Mouse (Mus musculus) embryonic facial prominence, embryonic 15.5 days (tissue): ENCODE measurements at regions not wholly inside any gene's neighbourhood (a gene's known extent, or its start where the extent isn't known, plus 50 kb on each side); places are given as distances from the start of the nearest gene placed in this dataset.

ENCODE experiments used
- ATAC-seq: fragments of 200-750 bp; cut with Nextera tagmentation; 2 replicates; pipeline ENCODE4 v1.8.0; 2017; ENCODE audit warnings: low read depth, moderate TSS enrichment; ENCODE audit not compliant: insufficient number of reproducible peaks, low FRiP score, low TSS enrichment
- H3K27ac ChIP-seq: fragments of 300-500 bp; sonication (generic); replicated peaks from 2 replicates; pipeline ENCODE4 v1.5.1; 2015; ENCODE audit warnings: mild to moderate bottlenecking, inconsistent platforms
- H3K27me3 ChIP-seq: fragments of 300-500 bp; sonication (generic); 2 replicates; pipeline ENCODE4 v1.6.1; 2015; ENCODE audit warnings: inconsistent platforms
- H3K36me3 ChIP-seq: fragments of 300-500 bp; sonication (generic); 2 replicates; pipeline ENCODE4 v1.6.1; 2015; ENCODE audit warnings: mild to moderate bottlenecking, inconsistent platforms
- H3K4me1 ChIP-seq: fragments of 300-500 bp; sonication (generic); 2 replicates; pipeline ENCODE4 v1.6.1; 2015; ENCODE audit warnings: inconsistent platforms
- H3K4me2 ChIP-seq: fragments of 300-500 bp; sonication (generic); replicated peaks from 2 replicates; pipeline ENCODE4 v1.6.1; 2015; ENCODE audit warnings: mild to moderate bottlenecking, inconsistent platforms
- H3K4me3 ChIP-seq: fragments of 300-500 bp; sonication (generic); replicated peaks from 2 replicates; pipeline ENCODE4 v1.5.1; 2015; ENCODE audit warnings: mild to moderate bottlenecking, inconsistent platforms
- H3K9ac ChIP-seq: fragments of 300-500 bp; sonication (generic); 2 replicates; pipeline ENCODE4 v1.6.1; 2015; ENCODE audit warnings: inconsistent platforms
- H3K9me3 ChIP-seq: fragments of 300-500 bp; sonication (generic); replicated peaks from 2 replicates; pipeline ENCODE4 v1.6.1; 2016; ENCODE audit warnings: inconsistent platforms
- WGBS: fragments of 180-500 bp; shearing (Covaris S2); methylation state at CpG from one replicate; pipeline ENCODE4 v1.1.7; 2015; 5-methylcytosine and 5-hydroxymethylcytosine counted together

GRCm38 (mm10) chr2:128497891-128498290 lies 93.1 kb upstream of the Spdye4c start:
- no peak for ATAC-seq
- Histone ChIP-seq H3K4me3 (no peak overlapping the region), H3K27ac (no peak overlapping the region), H3K4me2 (no peak overlapping the region), H3K9me3 (no peaks in the 10 kb centered on the region), H3K9ac (no peak overlapping the region), H3K36me3 (no peaks in the 10 kb centered on the region), H3K27me3 (no peaks in the 10 kb centered on the region), H3K4me1 (no peaks in the 10 kb centered on the region)
- 54% methylated on average over 3 of the region's 3 CpGs for WGBS

GRCm38 (mm10) chr2:128498611-128499010 lies 92.4 kb upstream of the Spdye4c start:
- Histone ChIP-seq H3K4me1 (no peaks in the 10 kb centered on the region), H3K9me3 (no peaks in the 10 kb centered on the region), H3K4me3 (no peak overlapping the region), H3K27me3 (no peaks in the 10 kb centered on the region), H3K4me2 (no peak overlapping the region), H3K9ac (no peak overlapping the region), H3K36me3 (no peaks in the 10 kb centered on the region), H3K27ac (no peak overlapping the region)
- no peak for ATAC-seq
- 66% methylated on average over 5 of the region's 5 CpGs for WGBS

GRCm38 (mm10) chr2:128499575-128500184 lies 91.3 kb upstream of the Spdye4c start:
- H3K4me3 ChIP-seq, result no peak overlapping the region
- H3K4me1 ChIP-seq, result no peaks in the 10 kb centered on the region
- no peak overlapping the region for H3K27ac ChIP-seq
- H3K27me3 ChIP-seq, result no peaks in the 10 kb centered on the region
- ATAC-seq, result no peak
- no peaks in the 10 kb centered on the region for H3K36me3 ChIP-seq
- WGBS, result 76% methylated on average over 14 of the region's 14 CpGs
- H3K4me2 ChIP-seq, result no peak overlapping the region
- H3K9ac ChIP-seq, result no peak overlapping the region
- no peaks in the 10 kb centered on the region for H3K9me3 ChIP-seq

- H3K4me2 ChIP-seq, result no peak overlapping the region
- H3K9ac ChIP-seq, result no peak overlapping the region
- no peaks in the 10 kb centered on the region for H3K4me1 ChIP-seq
- no peak overlapping the region for H3K27ac ChIP-seq
- ATAC-seq, result no peak
- 72% methylated on average over 4 of the region's 4 CpGs for WGBS
- no peaks in the 10 kb centered on the region for H3K36me3 ChIP-seq
- H3K4me3 ChIP-seq, result no peak overlapping the region
- no peaks in the 10 kb centered on the region for H3K27me3 ChIP-seq
- H3K9me3 ChIP-seq, result no peaks in the 10 kb centered on the region
Observed at GRCm38 (mm10) chr2:128502676-128503075, 88.3 kb upstream of the Spdye4c start.

GRCm38 (mm10) chr2:128503136-128503935 lies 87.7 kb upstream of the Spdye4c start:
- Histone ChIP-seq H3K9me3 (no peaks in the 10 kb centered on the region), H3K4me2 (no peak overlapping the region), H3K36me3 (no peaks in the 10 kb centered on the region), H3K27ac (no peak overlapping the region), H3K4me1 (no peaks in the 10 kb centered on the region), H3K9ac (no peak overlapping the region), H3K27me3 (no peaks in the 10 kb centered on the region), H3K4me3 (no peak overlapping the region)
- no peak for ATAC-seq
- 74% methylated on average over 2 of the region's 2 CpGs for WGBS

- H3K9ac ChIP-seq, result no peak overlapping the region
- peaks cover 6% of the 10 kb centered on the region; the same call in 1 of the 2 replicates for H3K4me1 ChIP-seq
- H3K9me3 ChIP-seq, result no peaks in the 10 kb centered on the region
- no peaks in the 10 kb centered on the region for H3K36me3 ChIP-seq
- H3K4me2 ChIP-seq, result no peak overlapping the region
- H3K27ac ChIP-seq, result peak overlapping the region; percentile 58
- H3K27me3 ChIP-seq, result no peaks in the 10 kb centered on the region
- WGBS, result 46% methylated on average over 11 of the region's 11 CpGs
- H3K4me3 ChIP-seq, result no peak overlapping the region
- ATAC-seq, result 0 out of 2 replicates have a peak, but pooled peaks have one; percentile 57
Observed at GRCm38 (mm10) chr2:128507591-128508243, 83.3 kb upstream of the Spdye4c start.

GRCm38 (mm10) chr2:128508244-128508605 lies 82.8 kb upstream of the Spdye4c start:
- 73% methylated on average over 2 of the region's 2 CpGs for WGBS
- Histone ChIP-seq H3K4me2 (no peak overlapping the region), H3K27ac (no peak overlapping the region), H3K4me3 (no peak overlapping the region), H3K36me3 (no peaks in the 10 kb centered on the region), H3K9me3 (no peaks in the 10 kb centered on the region), H3K9ac (no peak overlapping the region), H3K27me3 (no peaks in the 10 kb centered on the region), H3K4me1 (peaks cover 6% of the 10 kb centered on the region; the same call in 1 of the 2 replicates)
- no peak for ATAC-seq

- peaks cover 9% of the 10 kb centered on the region; the same call in 1 of the 2 replicates for H3K4me1 ChIP-seq
- no peaks in the 10 kb centered on the region for H3K9me3 ChIP-seq
- H3K36me3 ChIP-seq, result no peaks in the 10 kb centered on the region
- H3K27ac ChIP-seq, result no peak overlapping the region
- 42% methylated on average over 6 of the region's 6 CpGs for WGBS
- H3K4me2 ChIP-seq, result no peak overlapping the region
- H3K9ac ChIP-seq, result no peak overlapping the region
- ATAC-seq, result no peak
- no peak overlapping the region for H3K4me3 ChIP-seq
- no peaks in the 10 kb centered on the region for H3K27me3 ChIP-seq
Observed at GRCm38 (mm10) chr2:128511291-128511690, 79.7 kb upstream of the Spdye4c start.

- H3K4me3 ChIP-seq, result no peak overlapping the region
- H3K4me1 ChIP-seq, result peaks cover 9% of the 10 kb centered on the region; the same call in 1 of the 2 replicates
- H3K9ac ChIP-seq, result no peak overlapping the region
- H3K4me2 ChIP-seq, result no peak overlapping the region
- ATAC-seq, result no peak
- 67% methylated on average over 6 of the region's 6 CpGs for WGBS
- H3K27me3 ChIP-seq, result no peaks in the 10 kb centered on the region
- H3K9me3 ChIP-seq, result no peaks in the 10 kb centered on the region
- no peak overlapping the region for H3K27ac ChIP-seq
- no peaks in the 10 kb centered on the region for H3K36me3 ChIP-seq
Observed at GRCm38 (mm10) chr2:128512852-128513251, 78.2 kb upstream of the Spdye4c start.

- no peak overlapping the region for H3K9ac ChIP-seq
- H3K36me3 ChIP-seq, result no peaks in the 10 kb centered on the region
- no peaks in the 10 kb centered on the region for H3K27me3 ChIP-seq
- no peak for ATAC-seq
- H3K4me2 ChIP-seq, result no peak overlapping the region
- H3K4me3 ChIP-seq, result no peak overlapping the region
- no peak overlapping the region for H3K27ac ChIP-seq
- WGBS, result 73% methylated on average over 17 of the region's 17 CpGs
- H3K9me3 ChIP-seq, result no peaks in the 10 kb centered on the region
- H3K4me1 ChIP-seq, result peaks cover 9% of the 10 kb centered on the region; the same call in 1 of the 2 replicates
Observed at GRCm38 (mm10) chr2:128514463-128515290, 76.3 kb upstream of the Spdye4c start.

- Histone ChIP-seq H3K4me3 (no peak overlapping the region), H3K4me1 (peaks cover 9% of the 10 kb centered on the region; the same call in 1 of the 2 replicates), H3K9me3 (no peaks in the 10 kb centered on the region), H3K9ac (no peak overlapping the region), H3K36me3 (no peaks in the 10 kb centered on the region), H3K4me2 (no peak overlapping the region), H3K27me3 (no peaks in the 10 kb centered on the region), H3K27ac (no peak overlapping the region)
- WGBS, result 71% methylated on average over 5 of the region's 5 CpGs
- ATAC-seq, result no peak
Observed at GRCm38 (mm10) chr2:128515701-128516100, 75.3 kb upstream of the Spdye4c start.
